Mouse (Mus musculus) testis, adult 2 months (tissue): Measurements from ENCODE around the gene Cmtm4. TPM values are rescaled to one million over a fixed set of nuclear protein-coding genes. Genes with fewer than 3 reads are reported as not detected.

Experiments used
- H3K27ac ChIP-seq: fragments of 200-500 bp; 2 replicates; pipeline ENCODE4 v1.5.1; 2012; ENCODE audit warnings: low read depth, low read length; ENCODE audit not compliant: control insufficient read depth, insufficient read depth
- H3K27me3 ChIP-seq: fragments of 200-500 bp; 2 replicates; pipeline ENCODE4 v1.6.1; 2012; ENCODE audit warnings: mild to moderate bottlenecking, low read length, moderate library complexity; ENCODE audit not compliant: control insufficient read depth, insufficient read depth
- H3K36me3 ChIP-seq: fragments of 200-500 bp; 2 replicates; pipeline ENCODE4 v1.6.1; 2012; ENCODE audit warnings: mild to moderate bottlenecking, low read length; ENCODE audit not compliant: control insufficient read depth, insufficient read depth
- H3K4me1 ChIP-seq: fragments of 200-500 bp; 2 replicates; pipeline ENCODE4 v1.6.1; 2012; ENCODE audit warnings: low read length; ENCODE audit not compliant: control insufficient read depth, insufficient read depth
- H3K4me3 ChIP-seq: fragments of 200-500 bp; 2 replicates; pipeline ENCODE4 v1.5.1; 2012; ENCODE audit warnings: low read depth, mild to moderate bottlenecking, low read length, moderate library complexity, mixed read lengths; ENCODE audit not compliant: control insufficient read depth
- CTCF ChIP-seq: fragments of 200-500 bp; IDR thresholded peaks from 2 replicates; pipeline ENCODE4 v1.5.1; 2012; ENCODE audit warnings: low read depth, mild to moderate bottlenecking, inconsistent platforms, low read length, moderate library complexity; ENCODE audit not compliant: control insufficient read depth, insufficient read depth, insufficient replicate concordance
- POLR2A ChIP-seq: fragments of 200-500 bp; IDR thresholded peaks from 2 replicates; pipeline ENCODE4 v1.6.1; 2012; ENCODE audit warnings: low read depth, mild to moderate bottlenecking, inconsistent platforms, low read length, moderate library complexity; ENCODE audit not compliant: control insufficient read depth
- polyA plus RNA-seq: library from polyadenylated mRNA; depleted of rRNA; stranded (reverse); fragments of >200 nt; gene quantifications from 2 replicates; pipeline ENCODE4 v1.2.3, GENCODE M21; 2012

The Cmtm4 gene
- polyA plus RNA-seq, 1 experiment = 2.0 TPM

DNA sequence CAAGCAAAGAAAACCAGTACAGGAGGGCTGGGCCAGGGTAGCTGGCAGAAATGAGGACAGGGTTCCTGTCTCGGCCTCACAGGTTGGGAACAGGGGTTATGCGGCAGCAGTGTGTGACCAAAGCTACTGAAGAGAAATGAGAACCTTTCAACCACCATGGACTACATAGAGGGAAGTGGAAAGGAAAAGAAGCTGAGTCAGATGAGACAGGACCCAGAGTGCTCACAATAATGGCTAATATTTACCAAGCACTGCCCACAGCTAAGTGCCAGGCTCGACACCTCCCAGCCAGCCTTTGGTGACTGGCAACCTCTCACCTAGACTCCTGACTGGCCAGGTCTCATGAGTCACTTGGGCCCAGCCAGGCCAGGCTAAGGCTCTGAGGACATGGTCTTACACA is 11.6 kb downstream of the Cmtm4 start:
- Histone ChIP-seq H3K36me3 (no peaks in the 10 kb centered on the region), H3K27ac (no peak overlapping the region; the same call in 1 of the 2 replicates), H3K27me3 (no peaks in the 10 kb centered on the region), H3K4me3 (no peak overlapping the region), H3K4me1 (peaks cover 8% of the 10 kb centered on the region)
- TF ChIP-seq CTCF (no peak), POLR2A (no peak)

DNA sequence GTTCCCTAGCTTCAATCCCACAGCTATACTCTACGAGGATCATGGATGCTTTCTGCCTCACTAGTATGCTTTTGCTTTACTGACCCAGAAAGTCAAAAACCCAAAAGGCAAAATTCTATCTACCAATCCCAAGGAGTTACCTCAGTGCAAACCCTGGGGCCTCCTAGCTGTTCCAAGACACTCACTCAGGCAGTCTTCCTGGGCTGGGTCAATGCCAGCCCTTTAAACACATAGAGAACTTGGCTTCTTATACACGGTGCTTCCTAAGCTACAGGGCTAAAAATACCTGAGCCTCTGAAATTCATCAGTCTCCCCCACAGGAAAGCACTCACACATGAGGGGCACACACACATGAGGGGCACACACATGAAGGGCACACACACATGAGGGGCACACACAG is 12.3 kb downstream of the Cmtm4 start:
- Histone ChIP-seq H3K4me1 (peaks cover 8% of the 10 kb centered on the region), H3K4me3 (no peak overlapping the region), H3K27me3 (no peaks in the 10 kb centered on the region), H3K36me3 (no peaks in the 10 kb centered on the region), H3K27ac (no peak overlapping the region)
- TF ChIP-seq POLR2A (no peak), CTCF (no peak)

DNA sequence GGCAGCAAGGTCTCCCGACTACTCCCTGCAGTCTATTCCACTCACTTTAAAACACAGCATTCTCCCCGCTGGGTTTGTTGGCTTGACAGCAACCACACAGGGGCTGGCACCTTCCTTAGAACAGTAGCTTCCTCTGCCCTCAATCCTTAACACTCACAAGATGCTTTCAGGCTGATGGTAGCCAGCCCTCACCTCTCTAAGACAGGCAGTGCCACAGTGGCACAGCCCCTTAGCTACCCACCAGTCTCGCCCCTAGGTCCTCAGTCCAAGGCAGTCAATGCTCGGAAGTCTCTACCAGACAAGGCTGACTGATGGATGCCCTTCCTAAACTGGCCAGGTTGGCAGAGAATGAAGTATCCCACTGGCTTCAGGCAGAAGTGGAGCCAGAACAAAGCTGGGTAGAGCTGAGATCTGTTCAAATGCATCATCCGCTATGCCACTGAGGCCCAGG is 14.6 kb downstream of the Cmtm4 start:
- H3K36me3 ChIP-seq = no peaks in the 10 kb centered on the region
- TF ChIP-seq POLR2A (no peak), CTCF (no peak)
- H3K4me3 ChIP-seq = no peak overlapping the region
- no peaks in the 10 kb centered on the region for H3K4me1 ChIP-seq
- no peaks in the 10 kb centered on the region for H3K27me3 ChIP-seq
- H3K27ac ChIP-seq = no peak overlapping the region

DNA sequence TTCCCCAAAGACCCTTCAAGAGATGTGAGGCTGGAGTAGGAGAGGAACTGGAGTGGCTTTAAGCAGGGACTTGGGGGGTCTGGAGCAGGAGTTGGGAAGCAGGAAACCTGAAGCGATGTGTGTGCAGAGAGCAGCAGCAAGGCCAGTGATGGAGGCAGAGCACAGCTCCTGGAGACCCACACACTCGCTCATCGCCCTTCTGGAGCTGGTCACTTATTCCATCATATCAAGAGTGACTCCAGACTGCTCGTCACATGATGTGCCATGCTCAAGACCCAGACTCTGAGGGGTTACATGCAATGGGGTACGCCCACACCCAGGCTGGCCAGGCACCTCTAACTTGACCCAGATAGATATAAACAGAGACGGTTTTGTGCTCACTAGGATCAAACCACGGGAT is 15.3 kb downstream of the Cmtm4 start:
- H3K36me3 ChIP-seq = no peaks in the 10 kb centered on the region
- H3K4me3 ChIP-seq = no peak overlapping the region
- H3K4me1 ChIP-seq = no peaks in the 10 kb centered on the region
- TF ChIP-seq CTCF (no peak), POLR2A (no peak)
- H3K27ac ChIP-seq = no peak overlapping the region
- no peaks in the 10 kb centered on the region for H3K27me3 ChIP-seq

DNA sequence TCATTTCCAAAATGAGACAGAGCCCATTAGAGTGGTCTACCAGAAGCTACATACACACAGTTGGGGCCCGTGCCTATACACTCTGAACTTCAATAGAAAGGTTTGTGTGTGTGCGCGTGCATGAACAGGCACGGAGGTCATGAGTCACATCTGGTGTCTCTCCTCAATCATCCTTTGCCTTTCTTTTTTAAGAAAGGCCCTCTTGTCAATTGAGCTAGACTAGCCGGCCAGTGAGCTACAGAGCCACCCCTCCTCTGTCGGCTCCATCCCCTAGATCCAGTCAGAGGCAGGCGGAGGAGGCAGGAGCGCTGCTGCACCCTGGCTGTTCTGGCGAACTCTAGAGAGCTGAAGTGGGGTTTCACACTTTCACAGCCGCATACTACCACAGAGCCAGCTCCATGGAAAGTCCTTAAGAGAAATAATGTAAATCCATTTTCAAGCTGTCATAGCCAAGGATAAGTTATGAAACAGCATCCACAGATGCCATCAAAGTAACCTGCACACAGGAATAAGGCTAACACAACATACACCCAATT is 16.2 kb downstream of the Cmtm4 start:
- H3K27me3 ChIP-seq = no peaks in the 10 kb centered on the region
- H3K27ac ChIP-seq = no peak overlapping the region
- no peaks in the 10 kb centered on the region for H3K36me3 ChIP-seq
- TF ChIP-seq POLR2A = no peak
- no peak for TF ChIP-seq CTCF
- H3K4me1 ChIP-seq = no peaks in the 10 kb centered on the region
- no peak overlapping the region for H3K4me3 ChIP-seq

DNA sequence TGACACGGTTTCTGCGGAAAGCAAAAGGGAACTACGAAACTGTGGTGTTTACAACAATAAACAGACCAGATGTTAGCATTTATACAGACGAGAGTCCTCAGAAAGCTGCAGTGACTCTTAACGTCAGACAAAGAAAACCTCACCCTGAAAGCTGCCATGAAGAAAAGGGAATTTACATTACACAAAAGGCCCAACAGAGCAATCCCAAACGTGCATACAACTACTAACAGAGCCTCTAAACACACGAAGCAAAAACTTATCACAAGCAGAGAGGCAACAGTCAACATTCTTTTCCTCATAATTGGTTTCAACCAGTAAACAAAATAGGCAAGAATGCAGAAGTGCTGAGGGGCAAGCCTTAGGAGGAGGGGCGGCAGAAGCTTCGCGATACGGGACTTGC is 18.9 kb downstream of the Cmtm4 start:
- H3K36me3 ChIP-seq = no peaks in the 10 kb centered on the region
- no peaks in the 10 kb centered on the region for H3K27me3 ChIP-seq
- TF ChIP-seq POLR2A = no peak
- no peak for TF ChIP-seq CTCF
- no peaks in the 10 kb centered on the region for H3K4me1 ChIP-seq
- no peak overlapping the region for H3K4me3 ChIP-seq
- no peak overlapping the region for H3K27ac ChIP-seq

DNA sequence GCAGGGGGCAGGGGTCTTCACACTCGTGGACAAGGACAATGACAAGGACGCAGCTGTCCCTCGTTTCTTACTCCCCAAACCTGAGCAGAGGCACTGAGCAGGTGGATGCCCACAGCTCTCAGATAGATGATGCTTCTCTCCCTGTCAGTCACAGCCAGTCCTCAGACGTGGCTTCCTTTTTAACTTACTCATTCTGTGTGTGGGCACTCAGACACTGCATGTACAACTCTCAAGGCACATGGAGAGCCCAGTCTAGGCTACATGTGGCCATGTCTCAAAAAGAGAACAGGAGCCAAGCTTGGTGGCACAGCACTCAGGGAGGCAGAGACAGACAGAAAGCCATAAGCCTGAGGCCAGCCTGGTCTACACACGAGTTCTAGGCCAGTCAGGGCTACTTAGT is 19.6 kb downstream of the Cmtm4 start:
- TF ChIP-seq POLR2A = no peak
- no peak for TF ChIP-seq CTCF
- H3K4me3 ChIP-seq = no peak overlapping the region
- H3K27me3 ChIP-seq = no peaks in the 10 kb centered on the region
- no peak overlapping the region for H3K27ac ChIP-seq
- no peaks in the 10 kb centered on the region for H3K36me3 ChIP-seq
- H3K4me1 ChIP-seq = no peaks in the 10 kb centered on the region
